Mouse (Mus musculus): Measurements from ENCODE around the gene Fam20b. TPM values are rescaled to one million over a fixed set of nuclear protein-coding genes. Genes with fewer than 3 reads are reported as not detected.
A peak's percentile ranks its signal among the peaks of the same experiment; 100 is the strongest.

The Fam20b gene
- polyA plus RNA-seq, 1 experiment from 2014 or later, result 23.9 TPM

- Histone ChIP-seq H3K27me3 (replicated peaks; ENCODE audit: control insufficient read depth, insufficient read depth, low read length) (no peaks in the 10 kb centered on the region), H3K9me3 (ENCODE audit: control insufficient read depth, low read length) (no peaks in the 10 kb centered on the region), H3K4me3 (ENCODE audit: low read length) (no peak overlapping the region), H3K27ac (ENCODE audit: low read depth, low read length) (no peak overlapping the region), H3K36me3 (ENCODE audit: control insufficient read depth, insufficient read depth, low read length) (peaks cover 33% of the 10 kb centered on the region), H3K9ac (ENCODE audit: low read depth, low read length) (no peak overlapping the region), H3K4me1 (ENCODE audit: control insufficient read depth, insufficient read depth, low read depth, low read length) (no peaks in the 10 kb centered on the region), H3K4me2 (ENCODE audit: low read length) (no peak overlapping the region)
- no peak for ATAC-seq
- WGBS, result 79% methylated on average over 2 of the region's 2 CpGs
Observed at GRCm38 (mm10) chr1:156635148-156635547, 83.7 kb downstream of the Fam20b start.

- peak; percentile 44 for ATAC-seq
- H3K4me2 ChIP-seq (ENCODE audit: low read length), result no peak overlapping the region
- no peaks in the 10 kb centered on the region for H3K27me3 ChIP-seq (replicated peaks; ENCODE audit: control insufficient read depth, insufficient read depth, low read length)
- H3K36me3 ChIP-seq (ENCODE audit: control insufficient read depth, insufficient read depth, low read length), result peaks cover 36% of the 10 kb centered on the region
- 78% methylated on average over 10 of the region's 10 CpGs for WGBS
- no peaks in the 10 kb centered on the region for H3K4me1 ChIP-seq (ENCODE audit: control insufficient read depth, insufficient read depth, low read depth, low read length)
- H3K4me3 ChIP-seq (ENCODE audit: low read length), result no peak overlapping the region
- H3K9me3 ChIP-seq (ENCODE audit: control insufficient read depth, low read length), result no peaks in the 10 kb centered on the region
- H3K9ac ChIP-seq (ENCODE audit: low read depth, low read length), result no peak overlapping the region
- H3K27ac ChIP-seq (ENCODE audit: low read depth, low read length), result no peak overlapping the region
Observed at GRCm38 (mm10) chr1:156633095-156633494, 85.8 kb downstream of the Fam20b start.

GRCm38 (mm10) chr1:156630965-156631364 is 87.9 kb downstream of the Fam20b start:
- H3K36me3 ChIP-seq (ENCODE audit: control insufficient read depth, insufficient read depth, low read length), result peaks cover 28% of the 10 kb centered on the region
- H3K9me3 ChIP-seq (ENCODE audit: control insufficient read depth, low read length), result no peaks in the 10 kb centered on the region
- no peak overlapping the region for H3K4me3 ChIP-seq (ENCODE audit: low read length)
- H3K4me2 ChIP-seq (ENCODE audit: low read length), result no peak overlapping the region
- no peaks in the 10 kb centered on the region for H3K27me3 ChIP-seq (replicated peaks; ENCODE audit: control insufficient read depth, insufficient read depth, low read length)
- no peak overlapping the region for H3K27ac ChIP-seq (ENCODE audit: low read depth, low read length)
- no peak for ATAC-seq
- H3K4me1 ChIP-seq (ENCODE audit: control insufficient read depth, insufficient read depth, low read depth, low read length), result no peaks in the 10 kb centered on the region
- H3K9ac ChIP-seq (ENCODE audit: low read depth, low read length), result no peak overlapping the region

- no peaks in the 10 kb centered on the region for H3K9me3 ChIP-seq (ENCODE audit: control insufficient read depth, low read length)
- no peaks in the 10 kb centered on the region for H3K4me1 ChIP-seq (ENCODE audit: control insufficient read depth, insufficient read depth, low read depth, low read length)
- 94% methylated on average over 8 of the region's 8 CpGs for WGBS
- H3K27me3 ChIP-seq (replicated peaks; ENCODE audit: control insufficient read depth, insufficient read depth, low read length), result no peaks in the 10 kb centered on the region
- H3K9ac ChIP-seq (ENCODE audit: low read depth, low read length), result no peak overlapping the region
- no peak for ATAC-seq
- H3K4me2 ChIP-seq (ENCODE audit: low read length), result no peak overlapping the region
- H3K27ac ChIP-seq (ENCODE audit: low read depth, low read length), result no peak overlapping the region
- no peak overlapping the region for H3K4me3 ChIP-seq (ENCODE audit: low read length)
- H3K36me3 ChIP-seq (ENCODE audit: control insufficient read depth, insufficient read depth, low read length), result peaks cover 26% of the 10 kb centered on the region
Observed at GRCm38 (mm10) chr1:156629984-156630383, 88.9 kb downstream of the Fam20b start.

Other genes starting within 250 kb of the Fam20b start
- 11.3 and 12.6 TPM in 2 replicates for gene Soat1, start 244.8 kb downstream of the Fam20b start, polyA plus RNA-seq (2015; fragmentation: Nextera tagmentation; extraction: Ambion mirVana)
- 0.34 and 0.91 TPM in 2 replicates for gene Gm10031, start 195.1 kb downstream of the Fam20b start, polyA plus RNA-seq (2015; fragmentation: Nextera tagmentation; extraction: Ambion mirVana)
- 5.3 and 6.1 TPM in 2 replicates for gene Abl2, start 160.3 kb downstream of the Fam20b start, polyA plus RNA-seq (2015; fragmentation: Nextera tagmentation; extraction: Ambion mirVana)
- gene Tor3a, start 44.7 kb downstream of the Fam20b start, polyA plus RNA-seq (2015; fragmentation: Nextera tagmentation; extraction: Ambion mirVana), result 4.8 and 5.2 TPM in 2 replicates
- gene Angptl1, start 119.5 kb upstream of the Fam20b start, polyA plus RNA-seq (2015; fragmentation: Nextera tagmentation; extraction: Ambion mirVana), result 1.7 and 3.5 TPM in 2 replicates
- 74.7 and 75.9 TPM in 2 replicates for gene Ralgps2, start 220.5 kb upstream of the Fam20b start, polyA plus RNA-seq (2015; fragmentation: Nextera tagmentation; extraction: Ambion mirVana)